Mouse (Mus musculus) c-Kit-positive CD71-positive TER-119-negative erythroid progenitor cells, embryonic 14.5 days (primary cell): ENCODE measurements around the gene Uevld.
"Not testable (repeated sequence)": the region's sequence is repeated elsewhere in the genome, so short reads cannot be mapped to it uniquely, and the experiment has no call there.

Experiments
- DNase-seq: peaks from one replicate; pipeline ENCODE4 v3.0.0-alpha.2; 2013; ENCODE audit warnings: low read depth

The Uevld gene

DNA sequence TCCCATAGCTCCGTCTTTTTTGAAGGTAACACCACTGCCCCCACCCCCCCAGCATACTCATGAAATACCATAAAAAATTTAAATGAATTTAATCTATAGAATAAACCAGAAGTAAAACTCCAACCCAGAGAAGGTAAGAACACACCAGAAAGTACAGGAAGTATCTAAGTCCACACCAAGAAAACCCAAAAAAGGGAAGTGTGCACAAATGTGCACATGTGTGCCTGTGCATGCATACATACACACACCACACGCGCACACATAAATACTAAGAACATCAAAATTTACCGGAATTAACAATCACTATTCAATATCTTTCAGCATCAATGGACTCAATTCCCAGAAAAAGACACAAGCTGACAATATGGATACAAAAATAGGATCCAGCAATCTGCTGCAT is 11.6 kb upstream of the Uevld start:
- DNase-seq, result no peak

DNA sequence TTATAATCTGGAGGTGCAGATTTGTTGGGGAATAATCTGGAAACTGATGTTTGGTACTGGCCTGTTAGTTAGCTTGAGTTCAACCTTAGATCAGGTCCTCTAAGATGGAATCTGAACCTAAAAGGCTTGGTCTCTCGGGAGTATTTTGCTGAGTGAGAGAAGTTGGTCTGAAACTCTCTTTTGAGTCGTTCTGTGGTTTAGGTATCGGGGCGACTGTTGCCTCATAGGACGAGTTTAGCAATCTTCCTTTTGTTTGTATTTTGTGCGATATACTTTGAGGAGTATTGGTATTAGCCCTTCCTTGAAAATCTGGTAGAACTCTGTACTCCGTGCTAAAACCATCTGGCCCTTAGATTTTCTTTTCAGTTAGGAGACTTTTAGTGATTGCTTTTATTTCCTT is 5.7 kb upstream of the Uevld start:
- no peak for DNase-seq

DNA sequence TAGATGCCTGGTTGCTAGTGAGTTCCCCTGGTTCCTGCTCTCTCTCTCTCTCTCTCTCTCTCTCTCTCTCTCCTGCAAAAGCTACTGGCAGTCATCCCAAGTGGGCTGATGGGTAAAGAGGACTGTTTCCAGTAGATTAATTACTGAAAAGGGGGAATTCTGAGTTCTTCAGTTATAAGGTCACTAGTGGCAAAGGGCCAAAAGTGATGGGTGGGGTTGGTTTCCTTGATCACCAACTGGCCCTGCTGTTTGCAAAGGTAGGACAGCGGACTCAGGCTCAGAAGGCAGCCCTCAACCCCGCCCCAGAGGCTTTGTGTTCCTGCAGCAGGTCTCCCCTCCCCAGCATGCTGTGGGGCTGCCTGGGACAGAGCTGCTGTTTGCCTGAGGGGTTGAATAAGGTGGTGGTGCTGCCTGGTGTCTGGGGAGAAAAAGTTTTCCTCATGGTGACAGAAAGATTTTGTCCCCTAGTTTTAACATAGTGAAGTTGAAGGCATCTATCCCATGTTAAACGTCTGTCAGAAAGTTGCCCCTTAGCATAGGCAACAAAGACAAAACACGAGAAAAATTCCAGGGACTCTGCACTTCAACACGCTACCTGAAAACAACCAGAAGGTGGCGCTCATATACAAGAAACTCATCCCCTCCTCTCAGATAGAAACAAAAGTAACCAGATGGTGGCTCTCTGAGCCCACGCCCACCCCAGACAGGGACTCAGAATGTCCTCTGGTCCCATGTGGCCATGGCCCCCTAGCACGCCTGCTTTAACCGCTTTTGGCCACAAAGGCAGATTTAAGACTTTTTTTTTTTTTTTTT is 4.7 kb upstream of the Uevld start:
- DNase-seq, result peak; percentile 66

DNA sequence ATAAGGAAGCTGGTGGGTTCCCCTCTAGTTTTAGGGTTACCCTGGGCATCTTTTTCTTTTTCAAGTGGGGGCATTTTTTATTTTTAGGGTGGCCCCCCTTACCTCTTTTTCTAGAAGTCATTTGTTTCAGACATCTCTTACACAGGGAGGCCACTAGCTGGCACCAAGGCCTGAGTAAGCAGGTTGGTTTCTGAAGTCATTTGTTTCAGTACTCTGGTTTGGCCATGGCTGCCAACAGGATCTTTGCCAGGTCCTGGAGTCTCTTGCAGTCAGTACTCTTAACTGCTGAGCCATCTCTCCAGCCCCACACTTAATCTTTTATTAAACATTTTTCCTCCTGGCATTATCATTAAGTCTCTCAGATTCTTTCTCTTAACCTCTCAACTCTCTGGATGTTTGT is 3.8 kb upstream of the Uevld start:
- no peak for DNase-seq

DNA sequence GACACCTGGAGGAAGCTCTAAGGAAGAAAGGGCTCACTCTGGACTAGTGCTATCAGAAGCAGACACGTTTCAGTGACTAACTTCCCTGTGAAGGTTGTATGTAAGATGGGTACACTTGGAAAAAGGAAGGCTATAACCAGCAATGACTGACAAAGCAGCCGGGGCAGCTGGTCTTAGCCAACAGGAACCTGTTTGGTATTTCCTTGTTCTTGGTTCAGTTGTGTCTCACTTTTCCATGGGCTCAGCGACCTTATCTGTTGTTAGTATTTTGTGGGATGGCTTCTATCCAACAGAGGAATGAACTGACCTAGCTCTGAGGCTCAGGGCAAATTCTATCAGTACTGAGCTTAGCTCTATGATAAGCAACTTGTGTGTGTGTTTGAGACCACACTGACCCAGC is 2.7 kb upstream of the Uevld start:
- DNase-seq, result no peak

DNA sequence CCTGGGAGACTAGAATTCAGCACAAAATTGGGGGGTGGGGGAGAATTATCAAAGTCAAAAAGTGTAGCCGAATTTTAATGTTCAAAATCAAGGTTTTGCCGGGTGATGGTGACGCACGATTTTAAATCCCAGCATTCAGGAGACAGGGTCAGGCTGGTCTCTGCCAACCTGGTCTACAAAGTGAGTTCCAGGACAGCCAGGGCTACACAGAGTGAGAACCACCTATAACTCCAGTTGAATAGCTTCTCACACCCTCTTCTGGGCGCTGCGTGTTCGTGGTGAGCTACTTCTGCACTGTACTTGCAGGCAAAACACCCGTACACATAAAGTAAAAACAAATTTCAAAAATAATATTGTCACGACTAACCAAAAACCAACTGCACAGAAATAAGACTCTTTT is 526 bp upstream of the Uevld start:
- DNase-seq, result no peak

DNA sequence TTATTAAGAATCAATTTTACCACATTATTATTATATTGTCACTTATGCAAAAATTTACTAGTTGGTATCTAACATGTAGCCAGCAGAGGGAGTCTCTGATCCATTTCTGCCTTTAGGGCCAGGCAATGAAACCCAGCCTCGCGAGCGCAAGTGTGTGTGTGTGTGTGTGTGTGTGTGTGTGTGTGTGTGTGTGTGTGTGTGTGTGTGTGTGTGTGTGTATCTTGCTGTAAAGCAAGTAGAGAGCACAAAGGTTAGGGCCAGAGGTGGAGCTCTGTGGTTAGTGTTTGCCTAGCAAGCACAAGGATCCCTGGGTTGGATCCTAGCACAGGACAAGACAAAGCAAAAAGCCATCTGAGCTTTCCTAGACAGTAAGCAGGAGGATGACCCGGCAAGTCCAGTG is 22.5 kb downstream of the Uevld start:
- DNase-seq, result no peak

DNA sequence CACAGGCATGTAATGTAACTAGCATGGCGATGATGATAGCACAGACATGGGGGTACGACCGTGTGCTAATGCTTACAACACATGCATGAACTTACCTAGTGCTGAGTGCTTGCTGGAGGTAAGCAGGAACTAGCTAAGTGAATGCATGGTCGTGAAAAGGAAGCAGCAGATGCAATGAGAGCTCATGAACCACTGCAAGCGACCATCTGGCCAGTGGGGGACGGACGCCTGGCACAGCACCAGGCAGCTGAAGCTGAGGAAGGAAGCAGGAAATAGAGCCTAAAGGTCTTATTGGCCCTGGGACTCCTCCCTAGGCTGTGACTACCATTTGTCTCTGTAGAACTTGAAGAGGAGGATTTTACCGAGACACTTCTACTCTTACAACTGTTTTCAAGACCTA is 23.5 kb downstream of the Uevld start:
- no peak for DNase-seq

DNA sequence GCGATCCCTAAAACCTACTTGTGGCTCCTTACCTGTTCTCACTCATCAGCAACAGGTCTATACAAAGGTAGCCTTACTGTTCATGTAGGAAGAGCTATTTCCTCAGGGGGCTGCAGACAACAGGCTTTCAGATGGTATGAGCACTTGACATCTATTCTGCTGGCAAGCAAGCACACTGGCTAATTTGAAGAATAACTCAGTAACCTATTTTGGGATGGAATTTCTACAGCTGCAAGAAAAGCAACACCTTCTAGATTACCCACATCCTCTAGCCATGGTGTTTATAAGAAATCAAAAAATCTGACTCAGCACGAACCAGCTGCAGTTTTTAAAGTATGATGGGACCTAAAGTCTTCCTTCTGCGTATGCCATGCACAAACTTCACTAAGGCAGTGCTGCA is 27.0 kb downstream of the Uevld start:
- no peak for DNase-seq

DNA sequence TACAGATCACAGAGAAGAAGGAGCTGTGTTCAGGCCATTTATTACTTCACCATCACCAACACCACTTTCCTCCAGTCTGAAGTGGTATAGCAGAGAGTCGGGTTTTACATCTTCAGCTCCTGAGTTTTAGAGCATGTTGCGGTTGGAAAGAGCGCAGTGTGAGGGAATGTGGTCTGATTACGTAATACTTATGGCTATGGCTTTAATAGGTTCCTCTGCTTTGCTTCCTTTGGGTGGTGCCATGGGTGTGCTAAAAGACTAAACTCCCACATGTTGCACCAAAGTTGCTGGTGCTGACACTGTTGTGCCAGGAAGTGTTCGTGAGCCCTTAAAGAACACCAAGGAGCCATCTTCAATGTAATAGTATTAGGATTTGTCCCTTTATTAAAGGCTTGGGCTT is 30.0 kb downstream of the Uevld start:
- no peak for DNase-seq

DNA sequence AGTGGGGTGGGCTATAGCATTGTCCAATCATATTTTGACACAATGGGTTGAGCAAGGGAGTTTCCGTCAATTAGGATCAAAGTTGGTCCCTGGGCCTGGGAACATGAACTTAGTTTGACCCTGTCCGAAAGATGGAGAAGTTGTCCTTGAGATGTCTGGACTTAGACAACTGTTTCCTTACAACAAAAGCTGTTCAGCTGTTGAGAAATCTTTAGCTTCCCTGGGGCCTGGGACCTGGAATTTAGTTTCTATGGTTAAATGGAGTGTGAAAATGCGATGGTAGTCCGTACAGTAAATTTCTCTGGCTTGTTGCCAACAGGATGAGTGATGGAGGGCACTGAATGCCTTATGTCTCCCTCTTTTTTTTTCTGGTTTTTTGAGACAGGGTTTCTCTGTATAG is 36.3 kb downstream of the Uevld start:
- DNase-seq, result no peak

DNA sequence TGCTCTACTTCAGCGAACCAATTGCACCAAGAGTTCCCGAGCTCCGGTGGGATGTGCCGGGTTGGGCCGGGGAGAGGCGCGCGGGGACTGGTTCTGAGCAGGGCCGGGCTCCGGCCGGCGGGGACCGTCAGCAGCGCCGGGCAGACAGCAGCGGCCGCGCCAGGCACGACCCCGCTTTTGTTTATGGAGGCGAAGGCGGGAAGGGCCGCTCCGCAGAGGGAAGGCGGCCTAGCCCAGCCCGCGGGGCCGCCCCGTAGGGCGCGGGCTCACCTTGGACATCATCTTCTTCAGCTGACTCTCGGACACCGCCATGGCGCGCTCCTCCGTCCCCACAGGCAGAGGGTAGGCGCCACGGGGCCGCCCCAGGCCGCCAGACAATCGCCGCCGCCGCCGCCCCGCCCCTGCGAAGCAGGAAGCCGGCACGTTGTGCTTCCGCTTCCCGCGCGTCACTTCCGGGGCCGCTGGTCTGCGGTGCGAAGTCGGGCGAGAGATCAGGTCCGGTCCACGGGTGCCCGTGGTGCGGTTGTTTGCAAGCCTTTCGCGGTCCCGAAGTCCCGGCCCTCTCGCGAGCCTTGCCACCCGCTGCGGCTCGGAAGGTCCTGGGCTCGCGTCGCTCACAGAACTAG is 38.7 kb downstream of the Uevld start, which contains the start of gene Tsg101:
Gene Tsg101 (minus strand): TSS at position 419 of the 626 bp plus-strand sequence.
- peak; percentile 80 for DNase-seq

DNA sequence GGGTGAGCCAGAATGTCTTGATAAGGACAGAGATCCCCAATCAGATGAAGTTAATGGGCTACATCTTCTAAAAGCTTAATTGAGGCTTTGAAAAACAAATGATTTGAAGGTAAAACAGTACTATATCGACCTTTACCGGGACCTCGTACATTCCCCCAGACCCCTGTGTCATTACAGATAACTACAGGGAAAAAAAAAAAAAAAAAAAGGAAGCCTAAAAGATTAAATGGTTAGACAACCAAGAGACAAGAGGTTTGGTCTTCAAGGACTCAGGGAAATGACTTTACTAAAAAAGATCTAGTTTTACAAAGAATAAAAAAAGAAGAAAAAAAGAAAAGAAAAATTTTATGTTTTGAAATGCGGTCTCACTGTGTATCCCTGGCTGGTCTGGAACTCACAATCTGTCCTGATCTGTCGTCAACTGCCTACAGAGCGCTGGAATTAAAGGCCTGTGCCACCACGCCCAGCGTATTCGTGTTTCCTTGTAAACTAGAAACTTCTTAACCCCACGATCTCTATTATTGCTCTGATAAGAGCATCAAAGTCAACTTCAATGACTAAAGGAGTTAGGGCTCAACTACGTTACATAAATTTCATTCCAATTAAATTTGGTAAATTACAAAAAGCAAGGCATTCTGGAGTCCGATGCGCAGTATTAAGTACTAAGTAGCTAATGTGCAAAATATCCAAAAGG is 39.5 kb downstream of the Uevld start:
- peak; percentile 46 for DNase-seq

DNA sequence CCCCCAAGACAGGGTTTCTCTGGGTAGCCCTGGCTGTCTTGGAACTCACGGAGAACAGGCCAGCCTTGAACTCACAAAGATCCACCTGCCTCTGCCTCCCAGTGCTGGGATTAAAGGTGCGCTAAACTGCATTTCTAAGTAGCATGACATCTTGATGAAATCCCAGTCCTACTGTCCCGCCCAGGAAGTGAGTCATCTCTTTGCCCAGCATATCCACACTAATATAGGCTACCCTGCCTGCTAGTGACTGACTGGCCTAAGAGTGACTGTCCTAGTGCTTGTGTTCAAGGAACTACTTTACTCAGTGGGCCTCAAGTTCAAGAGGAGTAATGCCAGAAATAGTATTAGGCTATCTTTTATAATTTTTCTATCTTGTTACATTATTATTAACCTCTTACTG is 42.0 kb downstream of the Uevld start:
- DNase-seq, result no peak

DNA sequence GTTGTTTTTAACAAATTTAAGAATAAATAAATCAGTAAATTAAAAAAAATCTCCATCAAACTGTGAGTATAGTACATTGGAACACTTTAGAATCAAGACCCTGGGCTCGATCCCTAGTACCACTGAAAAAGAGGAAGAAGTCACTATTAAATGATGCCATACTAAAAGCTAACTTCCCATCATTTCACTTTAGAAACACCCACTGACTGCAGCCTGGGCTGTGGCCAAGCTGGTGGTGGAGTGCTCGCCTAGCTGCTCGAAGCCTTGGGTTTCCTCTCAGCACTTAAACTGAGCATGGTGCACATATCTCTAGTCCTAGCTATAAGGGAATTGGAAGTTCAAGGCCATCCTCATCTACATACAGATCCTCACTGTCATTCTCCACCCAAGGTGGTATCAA is 47.1 kb downstream of the Uevld start:
- no peak for DNase-seq

DNA sequence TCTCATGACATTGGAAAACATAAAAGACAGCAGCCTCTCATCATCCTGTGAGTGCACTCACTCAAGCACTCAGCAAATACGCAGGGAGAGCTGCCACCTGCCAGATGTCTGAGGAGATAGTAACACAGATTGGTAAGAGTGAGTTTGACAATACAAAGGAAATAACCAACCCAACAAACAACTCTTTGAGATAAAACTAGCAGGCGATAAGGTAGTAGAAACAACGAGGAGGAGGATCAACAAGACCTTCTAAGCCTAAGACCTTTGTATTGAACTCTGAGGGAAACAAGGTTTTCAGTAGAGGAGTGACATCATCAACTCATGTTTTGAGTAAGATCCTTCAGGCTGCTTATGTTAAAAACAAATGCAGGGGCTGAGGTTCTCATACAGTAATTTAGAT is 59.0 kb downstream of the Uevld start:
- DNase-seq, result no peak

DNA sequence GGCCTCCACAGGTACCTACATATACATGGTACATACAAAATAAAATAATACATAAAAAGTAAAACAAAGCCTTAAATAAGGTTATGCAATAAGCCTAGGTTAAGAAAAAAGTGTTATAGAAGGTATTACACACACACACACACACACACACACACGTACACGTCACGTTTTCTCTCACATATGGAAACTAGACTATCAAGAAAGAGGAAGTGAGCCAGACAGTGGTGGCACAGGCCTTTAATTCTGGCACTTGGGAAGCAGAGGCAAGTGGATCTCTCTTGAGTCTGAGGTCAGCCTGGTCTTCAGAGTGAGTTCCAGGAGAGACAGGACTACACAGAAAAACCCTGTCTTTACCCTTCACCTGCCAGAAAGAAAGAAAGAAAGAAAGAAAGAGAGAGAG is 62.8 kb downstream of the Uevld start:
- no peak for DNase-seq

DNA sequence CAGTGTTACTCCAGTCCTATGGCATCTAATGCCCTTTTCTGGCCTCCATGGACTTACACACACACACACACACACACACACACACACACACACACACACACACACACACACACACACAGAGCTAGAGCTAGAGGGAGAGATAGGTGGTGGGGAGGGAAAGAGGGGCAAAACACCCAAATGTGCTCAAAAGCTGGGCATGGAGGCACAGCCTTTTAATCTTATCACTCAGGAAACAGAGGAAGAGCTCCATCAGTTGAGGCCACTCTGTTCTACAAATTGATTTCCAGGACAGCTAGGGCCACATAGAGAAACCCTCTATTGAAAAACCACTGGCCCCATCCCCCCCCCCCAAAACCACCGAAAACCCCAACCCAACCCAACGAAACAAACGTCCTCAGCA is 75.0 kb downstream of the Uevld start:
- no peak for DNase-seq

DNA sequence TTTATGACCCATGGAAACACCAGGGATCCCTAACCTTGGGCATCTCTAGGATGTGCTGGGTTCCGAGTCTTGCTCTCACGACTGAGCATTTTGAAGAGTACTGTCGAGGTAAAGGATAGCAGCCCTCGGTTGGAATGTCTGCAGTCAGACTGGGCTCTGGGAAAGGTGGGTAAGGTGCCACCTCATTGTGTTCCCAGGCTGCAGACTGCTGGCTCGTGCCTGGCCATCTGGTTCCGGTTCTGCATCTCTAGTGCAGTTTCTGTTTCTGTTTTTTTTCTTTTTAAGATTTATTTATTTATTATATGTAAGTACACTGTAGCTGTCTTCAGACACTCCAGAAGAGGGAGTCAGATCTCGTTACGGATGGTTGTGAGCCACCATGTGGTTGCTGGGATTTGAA is 76.4 kb downstream of the Uevld start:
- DNase-seq, result not testable (repeated sequence)

DNA sequence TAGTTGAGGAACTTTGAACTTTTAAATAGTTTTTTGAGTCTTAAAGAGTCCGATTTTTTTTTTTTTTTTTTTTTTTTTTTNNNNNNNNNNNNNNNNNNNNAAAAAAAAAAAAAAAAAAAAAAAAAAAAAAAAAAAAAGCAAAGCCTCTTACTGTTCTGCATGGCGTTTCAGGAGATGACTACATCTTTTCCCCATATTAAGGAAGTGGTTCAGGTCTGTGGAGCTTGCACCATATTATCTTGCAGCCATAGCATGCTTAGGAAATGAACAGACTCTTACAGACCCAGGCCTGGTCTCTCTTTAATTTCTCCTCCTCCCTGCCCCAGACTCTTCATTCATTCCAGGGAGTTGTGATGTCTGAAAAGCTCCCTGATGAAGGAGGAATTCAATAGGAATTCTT is 77.3 kb downstream of the Uevld start:
- DNase-seq, result no peak

DNA sequence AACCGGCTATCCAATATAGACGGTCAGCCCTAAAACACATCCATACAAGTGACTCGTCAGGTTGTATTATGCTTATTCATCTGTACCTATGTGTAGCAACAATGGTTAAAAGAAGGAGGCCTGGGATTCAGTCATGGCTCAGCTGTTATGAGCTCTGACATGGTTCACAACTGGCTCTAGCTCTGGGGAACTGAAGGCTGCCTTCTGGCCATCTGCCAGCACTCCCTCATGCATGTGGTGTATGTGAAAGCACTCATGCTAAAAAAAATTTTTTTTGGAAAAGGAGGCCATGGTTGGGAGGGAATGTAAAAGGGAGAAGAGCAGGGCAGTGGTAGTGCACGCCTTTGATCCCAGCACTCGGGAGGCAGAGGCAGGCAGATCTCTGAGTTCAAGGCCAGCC is 78.5 kb downstream of the Uevld start:
- DNase-seq, result no peak

DNA sequence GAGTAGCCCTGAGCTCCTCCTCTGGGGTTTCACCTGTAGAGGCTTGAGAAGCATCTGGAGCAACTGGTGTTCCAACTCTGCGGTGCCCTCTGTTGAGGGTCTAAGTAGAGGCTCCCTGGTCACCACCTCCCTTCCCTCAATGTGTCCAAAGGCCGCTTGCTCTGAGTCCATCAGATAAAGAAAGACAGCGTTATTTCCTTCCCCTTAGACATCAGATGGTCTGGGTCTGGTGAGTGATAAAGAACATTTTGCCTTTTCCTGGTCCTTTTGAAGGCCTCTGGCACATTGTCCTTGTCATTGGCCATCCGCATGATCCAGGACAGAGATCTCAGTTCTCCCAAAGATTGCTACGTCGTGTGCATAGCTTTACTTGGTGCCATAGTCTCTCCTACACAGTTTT is 81.1 kb downstream of the Uevld start:
- no peak for DNase-seq

DNA sequence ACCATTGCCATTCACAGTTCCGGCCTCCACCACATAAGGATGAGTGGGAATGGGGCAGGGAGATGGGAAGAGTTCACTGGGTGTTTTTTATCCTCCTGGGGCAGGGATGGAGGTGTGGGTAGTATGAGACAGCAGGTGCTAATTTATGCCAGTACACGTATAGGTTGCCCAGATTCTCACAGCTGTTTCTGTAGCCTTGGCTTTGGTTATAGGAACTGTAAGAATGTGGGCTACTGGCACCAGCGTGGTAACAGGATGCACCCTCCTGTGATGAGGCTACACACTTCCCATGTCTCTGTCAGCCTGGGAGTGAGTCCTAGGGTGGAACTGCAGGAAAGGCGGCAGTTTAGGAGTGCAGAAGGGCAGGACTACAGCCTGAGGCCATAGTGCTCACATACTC is 81.5 kb downstream of the Uevld start:
- DNase-seq, result no peak
